Mouse (Mus musculus): Measurements from ENCODE around the gene Tmod1.

DNA sequence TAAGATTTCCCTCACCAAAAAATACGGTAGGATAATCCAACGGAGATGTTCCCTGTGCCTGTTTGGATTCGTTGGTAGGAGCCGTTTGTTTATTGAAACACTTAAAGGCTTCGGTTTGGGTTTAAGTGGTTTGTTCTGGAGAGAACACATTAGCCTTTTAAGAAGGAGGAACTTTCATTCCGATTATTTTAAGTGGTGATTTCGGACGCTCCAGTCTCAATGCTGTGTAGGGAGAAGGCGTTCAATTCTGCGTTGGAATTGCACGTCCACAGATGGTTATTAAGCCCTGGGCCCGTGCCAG lies 194 bp upstream of the Tmod1 start:
- no peak for TF ChIP-seq CHD2 (IDR thresholded peaks at IDR 0.05; ENCODE audit: low read depth, low read length)
- TF ChIP-seq ZNF384 (IDR thresholded peaks at IDR 0.05; ENCODE audit: low read depth, low read length), result no peak
- TF ChIP-seq ZC3H11A (IDR thresholded peaks at IDR 0.05; ENCODE audit: borderline replicate concordance, low read depth, low read length), result no peak

All from ES-E14 (cell line).